Mouse (Mus musculus) left cerebral cortex, postnatal 10 days (tissue): ENCODE measurements at regions not wholly inside any gene's neighbourhood (a gene's known extent, or its start where the extent isn't known, plus 50 kb on each side); places are given as distances from the start of the nearest gene placed in this dataset.

ENCODE experiments used
- DNase-seq, 2 experiments: peaks; one replicate each; pipeline ENCODE4 v3.0.0; 2021 to 2022; ENCODE audit warnings: low spot score in 2 of 2, mixed read lengths in 1 of 2; ENCODE audit errors: extremely low spot score in 1 of 2
- intact Hi-C: fragments of 180-260 bp; cut with DNase I; formaldehyde crosslinking; loops from one replicate; pipeline ENCODE4 v1.15.1; 2025

- no peak for DNase-seq
- intact Hi-C loops: no loop called here
These were observed 252.1 kb downstream of the Lipi start for GRCm38 (mm10) chr16:75333750-75334149.

- intact Hi-C loops: no loop called here
- DNase-seq: no peak
These were observed 253.0 kb downstream of the Lipi start for GRCm38 (mm10) chr16:75332853-75333252.

GRCm38 (mm10) chr16:75325296-75325695 is 260.6 kb downstream of the Lipi start:
- intact Hi-C loops: no loop called here
- DNase-seq: no peak

- no peak for DNase-seq
- intact Hi-C loops: no loop called here
These were observed 281.1 kb downstream of the Lipi start for GRCm38 (mm10) chr16:75304743-75305142.

GRCm38 (mm10) chr16:75297416-75297815 is 288.4 kb downstream of the Lipi start:
- DNase-seq: no peak
- intact Hi-C loops: no loop called here

GRCm38 (mm10) chr16:75292736-75293428 is 293.0 kb downstream of the Lipi start:
- intact Hi-C loops: no loop called here
- no peak for DNase-seq

- DNase-seq: peak in 1 of 2 experiments; percentile 4
- intact Hi-C loops: no loop called here
These were observed 294.7 kb downstream of the Lipi start for GRCm38 (mm10) chr16:75291194-75291593.

GRCm38 (mm10) chr16:75287150-75287549 is 298.7 kb downstream of the Lipi start:
- DNase-seq: no peak
- intact Hi-C loops: no loop called here

- intact Hi-C loops: no loop called here
- DNase-seq: no peak
These were observed 300.1 kb downstream of the Lipi start for GRCm38 (mm10) chr16:75285811-75286210.

- intact Hi-C loops: no loop called here
These were observed 322.0 kb downstream of the Lipi start for GRCm38 (mm10) chr16:75263903-75264302.

GRCm38 (mm10) chr16:75254981-75255380 is 330.9 kb downstream of the Lipi start:
- no peak for DNase-seq
- intact Hi-C loops: no loop called here

More at GRCm38 (mm10) chr16:75263903-75264302, 322.0 kb downstream of the Lipi start:
- peak in 1 of 2 experiments; percentile 3 for DNase-seq

GRCm38 (mm10) chr16:75249170-75249569 is 336.7 kb downstream of the Lipi start:
- DNase-seq: no peak
- intact Hi-C loops: no loop called here

- no peak for DNase-seq
- intact Hi-C loops: no loop called here
These were observed 345.5 kb downstream of the Lipi start for GRCm38 (mm10) chr16:75240383-75240782.

GRCm38 (mm10) chr16:75232133-75232532 is 353.7 kb downstream of the Lipi start:
- intact Hi-C loops: no loop called here

GRCm38 (mm10) chr16:75193404-75193803 is 392.5 kb downstream of the Lipi start:
- intact Hi-C loops: no loop called here
- peak in 1 of 2 experiments; percentile 15 for DNase-seq

More at GRCm38 (mm10) chr16:75232133-75232532, 353.7 kb downstream of the Lipi start:
- DNase-seq: no peak

GRCm38 (mm10) chr16:75190316-75190715 is 395.5 kb downstream of the Lipi start:
- no peak for DNase-seq
- intact Hi-C loops: no loop called here

- intact Hi-C loops: no loop called here
- no peak for DNase-seq
These were observed 419.8 kb downstream of the Lipi start for GRCm38 (mm10) chr16:75166040-75166439.

- DNase-seq: no peak
- intact Hi-C loops: no loop called here
These were observed 420.7 kb downstream of the Lipi start for GRCm38 (mm10) chr16:75164969-75165726.

- intact Hi-C loops: no loop called here
- no peak for DNase-seq
These were observed 426.1 kb downstream of the Lipi start for GRCm38 (mm10) chr16:75159740-75160139.

GRCm38 (mm10) chr16:75155441-75156038 is 430.3 kb downstream of the Lipi start:
- intact Hi-C loops: no loop called here
- DNase-seq: peak in 1 of 2 experiments; percentile 13
